Mouse (Mus musculus) spleen, adult 2 months (tissue): ENCODE data around the gene Pin1.

ENCODE experiments used
- CTCF ChIP-seq: fragments of 200-500 bp; IDR thresholded peaks from 2 replicates; pipeline ENCODE4 v1.5.1; 2011; ENCODE audit warnings: mild to moderate bottlenecking, inconsistent platforms; ENCODE audit not compliant: insufficient read depth, insufficient read length, insufficient replicate concordance; ENCODE audit errors: extremely low read depth
- POLR2A ChIP-seq: fragments of 200-500 bp; IDR thresholded peaks from 2 replicates; pipeline ENCODE4 v1.6.1; 2011; ENCODE audit warnings: low read depth, low read length, inconsistent platforms

- TF ChIP-seq CTCF (no peak), POLR2A (no peak)
Observed at GRCm38 (mm10) chr9:20664366-20664765, 12.5 kb downstream of the Pin1 start.
